Mouse (Mus musculus): ENCODE results near the gene Hspa12a.

DNA sequence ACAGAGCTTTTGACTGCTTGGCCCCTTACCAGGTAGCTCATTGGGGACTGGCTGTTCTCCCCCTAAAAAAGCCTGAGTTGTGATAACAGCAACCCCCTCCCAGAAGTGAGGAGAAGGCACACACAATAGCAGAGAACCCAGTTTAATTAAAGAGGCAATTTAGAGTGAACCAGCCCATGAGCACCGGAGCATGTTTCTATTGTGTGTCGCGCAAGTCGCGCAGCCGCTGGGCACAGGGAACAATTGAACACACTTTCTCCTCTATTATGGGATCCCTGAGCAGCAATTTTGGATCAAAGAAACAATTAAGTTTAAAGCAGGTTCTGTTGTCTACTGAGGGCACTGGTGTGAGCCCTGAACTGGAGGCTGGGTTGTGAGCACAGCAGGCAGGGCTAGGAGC is 176.1 kb downstream of the Hspa12a start:
- TF ChIP-seq HCFC1 (IDR thresholded peaks at IDR 0.05; ENCODE audit: borderline replicate concordance, insufficient read depth, low read length), result no peak
- no peak for TF ChIP-seq ZC3H11A (IDR thresholded peaks at IDR 0.05; ENCODE audit: borderline replicate concordance, low read depth, low read length)
- TF ChIP-seq CHD2 (IDR thresholded peaks at IDR 0.05; ENCODE audit: low read depth, low read length), result no peak
